Mouse (Mus musculus) kidney, postnatal 14 days (tissue): ENCODE measurements around the gene Kcnh1.

Source experiments
- DNase-seq: peaks from one replicate; pipeline ENCODE4 v3.0.0; 2022; ENCODE audit warnings: mixed read lengths

The Kcnh1 gene

GRCm38 (mm10) chr1:192537169-192537568, 346.6 kb downstream of the Kcnh1 start:
- no peak for DNase-seq

- DNase-seq = no peak
These were observed 351.5 kb downstream of the Kcnh1 start for GRCm38 (mm10) chr1:192542093-192542492.

- DNase-seq = no peak
These were observed 353.1 kb downstream of the Kcnh1 start for GRCm38 (mm10) chr1:192543686-192544085.

GRCm38 (mm10) chr1:192544091-192544490, 353.5 kb downstream of the Kcnh1 start:
- no peak for DNase-seq

- no peak for DNase-seq
These were observed 354.3 kb downstream of the Kcnh1 start for GRCm38 (mm10) chr1:192544901-192545300.

GRCm38 (mm10) chr1:192546843-192547242, 356.3 kb downstream of the Kcnh1 start:
- no peak for DNase-seq

GRCm38 (mm10) chr1:192550561-192550960, 360.0 kb downstream of the Kcnh1 start:
- no peak for DNase-seq

- no peak for DNase-seq
These were observed 364.9 kb downstream of the Kcnh1 start for GRCm38 (mm10) chr1:192555516-192555915.

GRCm38 (mm10) chr1:192557978-192558594, 367.5 kb downstream of the Kcnh1 start:
- no peak for DNase-seq

- peak; percentile 25 for DNase-seq
These were observed 368.8 kb downstream of the Kcnh1 start for GRCm38 (mm10) chr1:192559341-192559740.
